Mouse (Mus musculus): ENCODE results near the gene Limch1.

DNA sequence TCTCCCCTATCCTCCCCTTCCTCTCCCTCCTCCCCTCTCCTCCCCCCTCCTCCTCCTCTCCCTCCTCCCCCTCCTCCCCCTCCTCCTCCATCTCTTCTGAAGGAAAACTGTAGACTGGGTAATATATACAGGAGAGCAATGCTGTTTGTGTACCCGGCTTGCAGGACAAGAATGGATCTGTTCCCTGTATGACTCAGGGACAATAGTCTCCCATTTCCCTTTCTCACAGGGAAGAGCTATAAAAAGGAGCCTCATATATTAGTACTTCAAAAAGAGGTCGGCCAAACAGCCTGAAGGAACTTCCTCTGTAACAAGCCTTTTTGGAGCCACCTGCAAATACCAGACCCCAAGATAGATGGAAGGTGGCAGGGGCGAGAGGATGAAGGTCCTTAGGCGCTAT, 23.4 kb downstream of the Limch1 start:
- TF ChIP-seq POLR2A (IDR thresholded peaks at IDR 0.05; ENCODE audit: control insufficient read depth, low read depth, low read length): no peak
- TF ChIP-seq CTCF (IDR thresholded peaks at IDR 0.05; ENCODE audit: control insufficient read depth, insufficient read depth, insufficient replicate concordance, low read depth, low read length): no peak
